Mouse (Mus musculus): ENCODE data around the gene Cypt1.

Gene Cypt1

DNA sequence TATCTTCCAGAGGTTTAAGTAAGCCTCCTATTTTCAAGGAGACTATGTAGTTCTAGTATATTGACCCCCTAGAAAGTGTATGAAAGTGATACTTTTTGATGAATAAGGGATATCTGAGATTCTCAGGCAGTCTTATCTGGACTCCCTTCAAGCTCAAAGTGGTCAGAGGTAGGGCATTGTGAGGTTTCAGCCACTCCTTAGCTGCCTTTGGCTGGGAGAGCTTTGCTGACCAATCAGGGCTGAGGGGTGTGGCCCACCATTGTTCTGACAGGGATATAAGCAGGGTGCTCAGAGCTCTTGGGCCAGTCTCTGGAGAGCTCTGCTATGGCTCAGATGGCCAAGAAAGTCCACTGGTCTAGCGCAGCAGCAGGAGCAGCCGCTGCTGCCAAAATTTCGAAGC, at the start of gene Cypt1:
Cypt1 (plus strand) TSS at position 301 of the 400 bp plus-strand sequence.
- DNase-seq (ENCODE audit: low spot score in 2 of 2): no peak

DNA sequence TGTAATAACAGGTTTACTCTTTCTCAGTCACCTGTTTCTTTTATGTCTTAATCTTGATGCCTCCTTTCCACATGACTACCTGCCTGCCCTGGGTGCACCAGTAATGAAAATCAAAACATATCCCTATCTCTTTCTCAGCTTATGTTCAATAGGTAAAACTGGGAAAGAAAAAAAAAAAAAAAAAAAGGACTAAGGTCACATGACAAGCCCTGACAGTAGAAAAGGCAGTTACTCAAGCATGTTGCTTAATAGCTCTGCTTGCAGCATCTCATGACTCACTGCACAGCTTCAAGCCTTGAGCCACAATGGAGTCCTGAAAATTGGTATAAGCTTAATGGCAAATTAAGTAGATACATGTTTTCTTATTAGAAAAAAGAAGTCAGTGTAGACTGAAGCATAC, 24.1 kb downstream of the Cypt1 start:
- DNase-seq (ENCODE audit: low spot score in 2 of 2): no peak

GRCm38 (mm10) chrX:16557061-16557460, 34.4 kb downstream of the Cypt1 start:
- no peak for DNase-seq (ENCODE audit: low spot score in 2 of 2)

DNA sequence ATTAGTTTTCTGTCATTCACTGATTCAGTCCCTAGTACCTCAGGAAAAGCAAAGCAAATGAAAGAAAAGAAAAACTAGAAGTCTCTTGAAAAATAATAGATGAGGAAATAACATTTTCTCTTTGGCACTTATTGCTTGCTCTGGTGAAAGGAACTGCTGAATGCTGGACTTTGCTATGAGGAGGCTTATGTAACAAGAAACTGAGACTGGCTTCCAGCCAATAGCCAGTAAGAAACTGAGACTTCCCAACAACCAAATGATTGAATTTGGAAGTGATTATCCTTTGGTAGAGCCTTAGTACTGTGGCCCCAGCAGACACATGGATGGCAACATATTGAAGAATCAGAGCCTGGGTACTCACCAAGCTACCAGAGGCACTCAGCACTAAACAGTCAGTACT, 35.8 kb downstream of the Cypt1 start:
- no peak for DNase-seq (ENCODE audit: low spot score in 2 of 2)
